Mouse (Mus musculus): ENCODE results near the gene Ptpn13. TPM values are rescaled to one million over a fixed set of nuclear protein-coding genes. Genes with fewer than 3 reads are reported as not detected.

The Ptpn13 gene
- polyA plus RNA-seq, 1 experiment from 2014 or later: 17.0 TPM

GRCm38 (mm10) chr5:103464329-103464728 is 39.3 kb downstream of the Ptpn13 start:
- no peak overlapping the region for H3K27ac ChIP-seq
- 77% methylated on average over 4 of the region's 4 CpGs for WGBS
- no peak for ATAC-seq (ENCODE audit: insufficient read depth, low FRiP score, low read depth)

GRCm38 (mm10) chr5:103464771-103465170 is 39.8 kb downstream of the Ptpn13 start:
- Histone ChIP-seq H3K4me2 (no peak overlapping the region), H3K27ac (no peak overlapping the region), H3K9ac (no peak overlapping the region), H3K4me1 (no peaks in the 10 kb centered on the region; the same call in 1 of the 2 replicates), H3K9me3 (no peaks in the 10 kb centered on the region), H3K4me3 (replicated peaks) (no peak overlapping the region), H3K27me3 (replicated peaks) (no peaks in the 10 kb centered on the region), H3K36me3 (no peaks in the 10 kb centered on the region)
- ATAC-seq (ENCODE audit: insufficient read depth, low FRiP score, low read depth): no peak
- WGBS: 68% methylated on average over 10 of the region's 10 CpGs

More at GRCm38 (mm10) chr5:103464329-103464728, 39.3 kb downstream of the Ptpn13 start:
- H3K27me3 ChIP-seq (replicated peaks): no peaks in the 10 kb centered on the region
- no peak overlapping the region for H3K9ac ChIP-seq
- no peak overlapping the region for H3K4me3 ChIP-seq (replicated peaks)
- no peaks in the 10 kb centered on the region for H3K36me3 ChIP-seq
- no peaks in the 10 kb centered on the region for H3K9me3 ChIP-seq
- no peaks in the 10 kb centered on the region; the same call in 1 of the 2 replicates for H3K4me1 ChIP-seq
- no peak overlapping the region for H3K4me2 ChIP-seq

GRCm38 (mm10) chr5:103472670-103473069 is 47.7 kb downstream of the Ptpn13 start:
- no peak for ATAC-seq (ENCODE audit: insufficient read depth, low FRiP score, low read depth)
- Histone ChIP-seq H3K4me2 (no peak overlapping the region), H3K4me3 (replicated peaks) (no peak overlapping the region), H3K4me1 (no peaks in the 10 kb centered on the region), H3K27me3 (replicated peaks) (no peaks in the 10 kb centered on the region), H3K9ac (no peak overlapping the region), H3K9me3 (no peaks in the 10 kb centered on the region), H3K27ac (no peak overlapping the region), H3K36me3 (no peaks in the 10 kb centered on the region)
- 64% methylated on average over 5 of the region's 5 CpGs for WGBS

GRCm38 (mm10) chr5:103473467-103474096 is 48.6 kb downstream of the Ptpn13 start:
- Histone ChIP-seq H3K4me1 (no peaks in the 10 kb centered on the region), H3K36me3 (no peaks in the 10 kb centered on the region), H3K4me2 (no peak overlapping the region), H3K9me3 (no peaks in the 10 kb centered on the region), H3K27ac (no peak overlapping the region), H3K9ac (no peak overlapping the region), H3K4me3 (replicated peaks) (no peak overlapping the region), H3K27me3 (replicated peaks) (no peaks in the 10 kb centered on the region)
- WGBS: 70% methylated on average over 11 of the region's 11 CpGs
- ATAC-seq (ENCODE audit: insufficient read depth, low FRiP score, low read depth): no peak

GRCm38 (mm10) chr5:103474259-103474658 is 49.3 kb downstream of the Ptpn13 start:
- H3K9ac ChIP-seq: no peak overlapping the region
- ATAC-seq (ENCODE audit: insufficient read depth, low FRiP score, low read depth): no peak
- no peak overlapping the region for H3K4me2 ChIP-seq
- H3K36me3 ChIP-seq: no peaks in the 10 kb centered on the region
- no peaks in the 10 kb centered on the region for H3K9me3 ChIP-seq
- H3K4me1 ChIP-seq: no peaks in the 10 kb centered on the region
- H3K27me3 ChIP-seq (replicated peaks): no peaks in the 10 kb centered on the region
- no peak overlapping the region for H3K4me3 ChIP-seq (replicated peaks)
- 70% methylated on average over 4 of the region's 4 CpGs for WGBS
- H3K27ac ChIP-seq: no peak overlapping the region

- no peaks in the 10 kb centered on the region for H3K4me1 ChIP-seq
- H3K27ac ChIP-seq: no peak overlapping the region
- ATAC-seq (ENCODE audit: insufficient read depth, low FRiP score, low read depth): no peak
- H3K4me3 ChIP-seq (replicated peaks): no peak overlapping the region
- no peaks in the 10 kb centered on the region for H3K9me3 ChIP-seq
- no peak overlapping the region for H3K4me2 ChIP-seq
- no peaks in the 10 kb centered on the region for H3K27me3 ChIP-seq (replicated peaks)
- 85% methylated on average over 5 of the region's 5 CpGs for WGBS
- no peak overlapping the region for H3K9ac ChIP-seq
- H3K36me3 ChIP-seq: no peaks in the 10 kb centered on the region
Measured at GRCm38 (mm10) chr5:103475503-103475902, 50.5 kb downstream of the Ptpn13 start.

GRCm38 (mm10) chr5:103479503-103479902 is 54.5 kb downstream of the Ptpn13 start:
- 85% methylated on average over 5 of the region's 5 CpGs for WGBS
- no peak overlapping the region for H3K4me2 ChIP-seq
- H3K9ac ChIP-seq: no peak overlapping the region
- no peaks in the 10 kb centered on the region for H3K9me3 ChIP-seq
- no peak overlapping the region for H3K27ac ChIP-seq
- no peak overlapping the region for H3K4me3 ChIP-seq (replicated peaks)
- H3K27me3 ChIP-seq (replicated peaks): no peaks in the 10 kb centered on the region
- no peak for ATAC-seq (ENCODE audit: insufficient read depth, low FRiP score, low read depth)
- H3K36me3 ChIP-seq: 0 out of 2 replicates have a peak, but pooled peaks cover 8% of the 10 kb centered on the region
- H3K4me1 ChIP-seq: no peaks in the 10 kb centered on the region

- 0 out of 2 replicates have a peak, but pooled peaks cover 8% of the 10 kb centered on the region for H3K36me3 ChIP-seq
- ATAC-seq (ENCODE audit: insufficient read depth, low FRiP score, low read depth): no peak
- no peaks in the 10 kb centered on the region for H3K27me3 ChIP-seq (replicated peaks)
- no peak overlapping the region for H3K27ac ChIP-seq
- no peaks in the 10 kb centered on the region for H3K9me3 ChIP-seq
- H3K4me1 ChIP-seq: no peaks in the 10 kb centered on the region
- H3K4me3 ChIP-seq (replicated peaks): no peak overlapping the region
- 69% methylated on average over 2 of the region's 2 CpGs for WGBS
- H3K4me2 ChIP-seq: no peak overlapping the region
- H3K9ac ChIP-seq: no peak overlapping the region
Measured at GRCm38 (mm10) chr5:103481222-103481621, 56.2 kb downstream of the Ptpn13 start.

- Histone ChIP-seq H3K9me3 (no peaks in the 10 kb centered on the region), H3K9ac (no peak overlapping the region), H3K36me3 (0 out of 2 replicates have a peak, but pooled peaks cover 3% of the 10 kb centered on the region), H3K27me3 (replicated peaks) (no peaks in the 10 kb centered on the region), H3K4me3 (replicated peaks) (no peak overlapping the region), H3K4me2 (no peak overlapping the region), H3K4me1 (no peaks in the 10 kb centered on the region), H3K27ac (no peak overlapping the region)
- no peak for ATAC-seq (ENCODE audit: insufficient read depth, low FRiP score, low read depth)
- WGBS: 91% methylated on average over 7 of the region's 7 CpGs
Measured at GRCm38 (mm10) chr5:103487001-103487400, 62.0 kb downstream of the Ptpn13 start.

- Histone ChIP-seq H3K4me2 (no peak overlapping the region), H3K4me1 (no peaks in the 10 kb centered on the region), H3K27me3 (replicated peaks) (no peaks in the 10 kb centered on the region), H3K27ac (no peak overlapping the region), H3K36me3 (no peaks in the 10 kb centered on the region), H3K9ac (no peak overlapping the region), H3K9me3 (no peaks in the 10 kb centered on the region), H3K4me3 (replicated peaks) (no peak overlapping the region)
- ATAC-seq (ENCODE audit: insufficient read depth, low FRiP score, low read depth): peak; percentile 39; the same call in 1 of the 2 replicates
- 85% methylated on average over 8 of the region's 8 CpGs for WGBS
Measured at GRCm38 (mm10) chr5:103490964-103491363, 66.0 kb downstream of the Ptpn13 start.

GRCm38 (mm10) chr5:103491788-103492187 is 66.8 kb downstream of the Ptpn13 start:
- Histone ChIP-seq H3K4me2 (no peak overlapping the region), H3K4me3 (replicated peaks) (no peak overlapping the region), H3K9me3 (no peaks in the 10 kb centered on the region), H3K36me3 (no peaks in the 10 kb centered on the region), H3K4me1 (no peaks in the 10 kb centered on the region), H3K27ac (no peak overlapping the region), H3K9ac (no peak overlapping the region), H3K27me3 (replicated peaks) (no peaks in the 10 kb centered on the region)
- WGBS: 89% methylated on average over 5 of the region's 5 CpGs
- ATAC-seq (ENCODE audit: insufficient read depth, low FRiP score, low read depth): no peak

GRCm38 (mm10) chr5:103497061-103497460 is 72.1 kb downstream of the Ptpn13 start:
- H3K4me1 ChIP-seq: peaks cover 12% of the 10 kb centered on the region
- 93% methylated on average over 5 of the region's 5 CpGs for WGBS
- H3K36me3 ChIP-seq: no peaks in the 10 kb centered on the region
- H3K4me3 ChIP-seq (replicated peaks): no peak overlapping the region
- no peak overlapping the region for H3K27ac ChIP-seq
- H3K27me3 ChIP-seq (replicated peaks): no peaks in the 10 kb centered on the region
- no peak overlapping the region for H3K4me2 ChIP-seq
- H3K9me3 ChIP-seq: no peaks in the 10 kb centered on the region
- no peak overlapping the region for H3K9ac ChIP-seq
- ATAC-seq (ENCODE audit: insufficient read depth, low FRiP score, low read depth): no peak

GRCm38 (mm10) chr5:103497480-103497879 is 72.5 kb downstream of the Ptpn13 start:
- 80% methylated on average over 2 of the region's 2 CpGs for WGBS
- Histone ChIP-seq H3K36me3 (no peaks in the 10 kb centered on the region), H3K4me2 (no peak overlapping the region), H3K27me3 (replicated peaks) (no peaks in the 10 kb centered on the region), H3K9ac (no peak overlapping the region), H3K9me3 (no peaks in the 10 kb centered on the region), H3K4me3 (replicated peaks) (no peak overlapping the region), H3K4me1 (peaks cover 12% of the 10 kb centered on the region), H3K27ac (no peak overlapping the region)
- no peak for ATAC-seq (ENCODE audit: insufficient read depth, low FRiP score, low read depth)

Data from stomach, embryonic 15.5 days (tissue).